Comparison of ENCODE assay signal across 12 mouse cellular contexts in genomic region chr9:118975758-118976157, GRCm38 (mm10). TPM values are rescaled to one million over a fixed set of nuclear protein-coding genes. Genes with fewer than 3 reads are reported as not detected.
DNase-seq lines count a peak whose midpoint lies in the region; ATAC-seq and TF ChIP-seq lines count a peak whose summit lies in the region.
"Had no signal": no experiment of that assay in that cellular context is flagged by ENCODE, and none has a peak within 500 bp of the region (broad histone marks: within the 10 kb centered on the region; RNA-seq: fewer than 3 reads in every experiment).

No protein-coding gene starts in this region.

- peaks cover 27% of the 10 kb centered on the region for H3K4me1 ChIP-seq in lung, embryonic 14.5 days (ENCODE audit: insufficient read depth)
- H3K4me1 ChIP-seq in embryonic facial prominence, embryonic 15.5 days, result peaks cover 58% of the 10 kb centered on the region
- peaks cover 47% of the 10 kb centered on the region for H3K4me1 ChIP-seq in limb, embryonic 11.5 days (ENCODE audit: control insufficient read depth, insufficient read depth, low read length)
- H3K4me1 ChIP-seq in forebrain, embryonic 12.5 days, result peaks cover 53% of the 10 kb centered on the region

- WGBS in lung, embryonic 14.5 days, result 49% methylated on average over 9 of the region's 9 CpGs
- 59% methylated on average over 9 of the region's 9 CpGs for WGBS in embryonic facial prominence, embryonic 15.5 days
- 48% methylated on average over 9 of the region's 9 CpGs for whole genome bisulfite sequencing in limb, embryonic 11.5 days
- WGBS in forebrain, embryonic 12.5 days, result 63% methylated on average over 9 of the region's 9 CpGs

- no peak for TF ChIP-seq CTCF in gastrocnemius, adult 2 months (IDR thresholded peaks at IDR 0.05)
- TF ChIP-seq CTCF in lung, embryonic 14.5 days (IDR thresholded peaks at IDR 0.05; ENCODE audit: low read depth), result no peak

- ATAC-seq in lung, embryonic 14.5 days (ENCODE audit: insufficient read depth), result no peak
- ATAC-seq in embryonic facial prominence, embryonic 15.5 days (ENCODE audit: insufficient number of reproducible peaks, low FRiP score, low TSS enrichment, low read depth), result no peak
- ATAC-seq in limb, embryonic 11.5 days (ENCODE audit: insufficient number of reproducible peaks, low FRiP score, low TSS enrichment, low read depth), result no peak
- no peak for ATAC-seq in forebrain, embryonic 12.5 days (ENCODE audit: low FRiP score)
- ATAC-seq: forebrain, embryonic 13.5 days had no signal

- H3K27me3 ChIP-seq in lung, embryonic 14.5 days (ENCODE audit: insufficient read depth, low read length), result no peaks in the 10 kb centered on the region
- no peaks in the 10 kb centered on the region for H3K27me3 ChIP-seq in embryonic facial prominence, embryonic 15.5 days
- H3K27me3 ChIP-seq in limb, embryonic 11.5 days (ENCODE audit: control insufficient read depth, insufficient read depth, low read length), result no peaks in the 10 kb centered on the region
- no peaks in the 10 kb centered on the region for H3K27me3 ChIP-seq in forebrain, embryonic 12.5 days
- H3K27me3 ChIP-seq: forebrain, embryonic 13.5 days had no signal

- H3K27ac ChIP-seq in gastrocnemius, adult 2 months, result peak overlapping the region; percentile 75
- peak overlapping the region; percentile 16 for H3K27ac ChIP-seq in lung, embryonic 14.5 days (ENCODE audit: low read depth)
- peak overlapping the region; percentile 86 for H3K27ac ChIP-seq in embryonic facial prominence, embryonic 15.5 days (replicated peaks)
- H3K27ac ChIP-seq in limb, embryonic 11.5 days (replicated peaks; ENCODE audit: low read depth, low read length), result peak overlapping the region; percentile 59; the same call in 1 of the 2 replicates
- H3K27ac ChIP-seq in forebrain, embryonic 12.5 days, result no peak overlapping the region
- H3K27ac ChIP-seq: forebrain, embryonic 13.5 days had no signal

- 0 out of 2 replicates have a peak, but pooled peaks cover 2% of the 10 kb centered on the region for H3K36me3 ChIP-seq in lung, embryonic 14.5 days (ENCODE audit: insufficient read depth)
- no peaks in the 10 kb centered on the region for H3K36me3 ChIP-seq in embryonic facial prominence, embryonic 15.5 days
- H3K36me3 ChIP-seq in limb, embryonic 11.5 days (ENCODE audit: control insufficient read depth, insufficient read depth, low read length), result no peaks in the 10 kb centered on the region
- H3K36me3 ChIP-seq in forebrain, embryonic 12.5 days (replicated peaks), result no peaks in the 10 kb centered on the region

- no peaks in the 10 kb centered on the region for H3K9me3 ChIP-seq in lung, embryonic 14.5 days (ENCODE audit: low read depth, low read length)
- H3K9me3 ChIP-seq in embryonic facial prominence, embryonic 15.5 days (replicated peaks), result no peaks in the 10 kb centered on the region
- no peaks in the 10 kb centered on the region for H3K9me3 ChIP-seq in limb, embryonic 11.5 days (ENCODE audit: control insufficient read depth, low read length)
- no peaks in the 10 kb centered on the region for H3K9me3 ChIP-seq in forebrain, embryonic 12.5 days
- H3K9me3 ChIP-seq: forebrain, embryonic 13.5 days had no signal

- H3K4me2 ChIP-seq in lung, embryonic 14.5 days, result peak overlapping the region; percentile 7; the same call in 1 of the 2 replicates
- H3K4me2 ChIP-seq in embryonic facial prominence, embryonic 15.5 days (replicated peaks), result no peak overlapping the region
- no peak overlapping the region for H3K4me2 ChIP-seq in limb, embryonic 11.5 days (ENCODE audit: low read depth, severe bottlenecking)
- no peak overlapping the region for H3K4me2 ChIP-seq in forebrain, embryonic 12.5 days
- H3K4me2 ChIP-seq: forebrain, embryonic 13.5 days had no signal

- H3K9ac ChIP-seq in lung, embryonic 14.5 days, result no peak overlapping the region; the same call in 1 of the 2 replicates
- no peak overlapping the region for H3K9ac ChIP-seq in embryonic facial prominence, embryonic 15.5 days
- H3K9ac ChIP-seq in limb, embryonic 11.5 days (ENCODE audit: low read length), result no peak overlapping the region
- no peak overlapping the region for H3K9ac ChIP-seq in forebrain, embryonic 12.5 days
- H3K9ac ChIP-seq: forebrain, embryonic 13.5 days had no signal

- DNase-seq in gastrocnemius, adult 2 months, result peak; percentile 54
- DNase-seq in gastrocnemius, adult 8-10 months (ENCODE audit: low spot score in 2 of 2), result no peak
- no peak for DNase-seq in lung, embryonic 14.5 days
- no peak for DNase-seq in lung, postnatal 14 days
- no peak for DNase-seq in limb, embryonic 11.5 days (ENCODE audit: low spot score)
- DNase-seq in right cerebral cortex, postnatal 25 days, result no peak
- DNase-seq: adrenal gland, postnatal 36 days; cerebellum, adult 9-10 months; right cerebral cortex, adult 18-20 months had no signal

- H3K4me3 ChIP-seq in gastrocnemius, adult 2 months, result peak overlapping the region; percentile 20; the same call in 1 of the 2 replicates
- H3K4me3 ChIP-seq in lung, embryonic 14.5 days (ENCODE audit: low read depth, low read length), result no peak overlapping the region
- no peak overlapping the region for H3K4me3 ChIP-seq in embryonic facial prominence, embryonic 15.5 days (replicated peaks)
- no peak overlapping the region for H3K4me3 ChIP-seq in limb, embryonic 11.5 days (ENCODE audit: low read depth, low read length)
- H3K4me3 ChIP-seq in forebrain, embryonic 12.5 days (replicated peaks), result no peak overlapping the region
- H3K4me3 ChIP-seq: forebrain, embryonic 13.5 days had no signal

- intact Hi-C loops in gastrocnemius, adult 2 months (cut with DNase I), result no loop called here

RNA-seq across cellular contexts. Expression of gene Ctdspl, which starts 49.5 kb away (rescaled TPM):
- 1 to 10 TPM; 3.5 to 5.9 TPM for total RNA-seq in gastrocnemius, adult 2 months (2021)
- 1 to 10 TPM; 2.0 to 4.7 (median 3.1) TPM for total RNA-seq in gastrocnemius, adult 8-10 months (2022)
- 20.1 and 22.9 TPM in 2 replicates for polyA plus RNA-seq in lung, embryonic 14.5 days (2014; fragmentation: Nextera tagmentation; extraction: Ambion mirVana)
- 18.5 and 19.2 TPM in 2 replicates for polyA plus RNA-seq in embryonic facial prominence, embryonic 15.5 days (2015; fragmentation: Nextera tagmentation; extraction: Ambion mirVana)
- polyA plus RNA-seq in limb, embryonic 11.5 days (2014; fragmentation: Nextera tagmentation; extraction: Ambion mirVana), result 13.6 and 13.9 TPM in 2 replicates
- polyA plus RNA-seq in forebrain, embryonic 12.5 days (2016; fragmentation: Nextera tagmentation; extraction: Ambion mirVana), result 9.0 and 9.6 TPM in 2 replicates
